Mouse (Mus musculus) hindlimb bud, embryonic 11.5 days (tissue): ENCODE results near the gene Tgif1.

ENCODE experiments used
- DNase-seq: peaks from one replicate; pipeline ENCODE4 v3.0.0-alpha.2; 2012; ENCODE audit warnings: low read depth, low spot score; ENCODE audit errors: extremely low spot score

The Tgif1 gene

DNA sequence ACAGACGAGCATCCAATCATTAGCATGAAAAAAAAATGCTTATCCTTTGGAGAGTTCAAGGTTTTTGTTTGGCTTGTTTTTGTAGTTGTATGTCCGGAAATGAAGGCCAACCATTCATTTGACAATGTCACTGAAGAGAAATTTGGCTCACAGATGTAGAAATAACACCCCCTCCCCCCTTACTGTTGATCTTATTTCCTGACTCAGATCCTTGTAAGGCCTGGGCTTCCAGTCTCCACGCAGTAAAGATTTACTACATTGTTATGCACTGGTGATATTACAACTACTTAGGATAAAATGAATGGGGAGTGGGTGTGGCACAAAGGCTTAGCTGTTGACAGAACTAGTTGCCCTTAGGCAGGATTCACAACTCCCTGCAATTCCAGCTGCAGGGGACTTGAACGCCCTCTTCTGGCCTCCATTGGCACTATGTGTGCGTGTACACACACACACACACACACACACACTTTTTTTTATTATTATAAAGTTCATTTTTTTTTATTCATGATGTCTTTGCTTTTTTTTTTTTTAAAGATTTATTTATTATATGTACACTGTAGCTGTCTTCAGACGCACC, 13.3 kb upstream of the Tgif1 start:
- no peak for DNase-seq

DNA sequence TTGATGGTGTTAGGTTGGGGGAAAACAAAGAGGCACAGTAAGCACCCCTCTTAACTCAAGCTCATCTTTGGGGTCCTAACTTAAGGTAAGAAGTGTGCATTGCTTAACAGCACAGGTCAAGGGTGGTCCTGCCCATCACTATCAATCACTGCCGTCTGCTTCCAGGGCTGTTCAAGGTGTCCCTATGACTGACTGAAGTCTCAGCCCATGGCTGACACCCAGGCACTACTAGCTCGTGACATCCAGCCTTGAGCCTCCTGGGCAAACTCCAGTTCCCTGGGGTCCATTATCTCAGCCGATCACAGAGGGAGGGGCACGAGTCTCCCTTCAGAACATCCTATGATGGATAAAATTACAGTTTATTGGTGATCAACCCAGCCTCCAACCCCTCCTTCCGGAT, 12.7 kb upstream of the Tgif1 start:
- no peak for DNase-seq

DNA sequence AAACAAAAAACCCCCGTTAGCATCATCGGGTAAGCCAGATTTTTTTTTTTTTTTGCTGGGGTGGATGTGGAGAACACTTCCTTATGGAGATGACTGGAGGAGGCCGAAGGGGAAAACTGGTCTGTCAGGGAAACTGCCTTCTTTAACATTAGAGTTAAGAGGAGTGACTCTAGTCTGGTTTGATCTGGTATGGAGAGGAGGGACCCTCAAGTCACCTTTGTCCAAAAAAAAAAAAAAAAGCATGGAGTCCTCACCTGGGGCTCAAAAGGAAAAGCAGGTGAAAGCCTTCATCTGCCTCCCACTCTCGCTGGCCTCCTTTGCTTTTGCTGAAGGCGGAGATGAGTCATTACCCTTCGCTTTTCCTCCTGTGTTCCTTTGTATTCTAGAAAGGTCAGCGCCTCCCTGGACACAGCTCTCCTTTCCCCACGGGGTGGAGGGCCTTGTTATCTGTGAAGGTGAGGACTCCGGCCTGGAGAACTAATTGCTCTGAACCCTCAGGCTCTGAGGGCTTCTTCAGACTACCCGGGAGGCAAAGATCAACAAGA, 11.8 kb upstream of the Tgif1 start:
- no peak for DNase-seq

DNA sequence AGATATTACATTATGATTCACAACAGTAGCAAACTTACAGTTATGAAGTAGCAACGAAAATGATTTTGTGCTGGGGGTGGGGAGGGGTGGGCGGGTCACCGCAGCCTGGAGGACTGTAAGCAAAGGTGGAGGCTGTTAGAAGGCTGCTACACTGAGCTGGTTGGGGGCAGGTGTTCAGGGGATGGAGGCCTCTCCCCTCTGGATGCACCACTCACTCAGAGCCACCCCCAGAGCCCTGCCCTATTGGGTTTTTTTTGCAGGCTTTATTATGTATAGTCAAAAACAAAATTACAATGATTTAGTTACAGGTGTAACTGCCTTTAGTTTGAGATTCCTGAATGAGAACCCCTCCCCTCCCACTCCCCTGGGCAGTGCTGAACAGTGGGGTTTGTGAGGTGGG, 11.3 kb upstream of the Tgif1 start:
- DNase-seq, result no peak

DNA sequence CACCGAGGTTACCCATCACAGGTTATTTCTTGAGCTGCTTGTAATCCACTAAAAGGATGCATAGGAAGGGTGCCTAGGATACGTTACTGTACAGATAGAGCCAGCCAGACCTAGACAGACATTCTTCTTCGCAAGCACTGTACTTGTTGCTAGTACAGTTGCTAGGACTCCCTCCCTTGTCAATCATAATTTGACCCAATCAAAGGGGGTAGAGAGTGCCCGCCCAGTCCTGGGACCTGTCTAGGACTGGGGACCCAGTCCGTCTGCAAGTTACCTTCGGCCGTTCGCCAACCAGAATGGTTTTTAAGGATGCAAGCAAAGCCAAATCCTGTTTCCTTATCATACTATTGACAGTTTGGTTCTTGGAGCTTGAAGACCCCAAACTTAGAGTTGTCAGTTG, 10.8 kb upstream of the Tgif1 start:
- DNase-seq, result no peak

DNA sequence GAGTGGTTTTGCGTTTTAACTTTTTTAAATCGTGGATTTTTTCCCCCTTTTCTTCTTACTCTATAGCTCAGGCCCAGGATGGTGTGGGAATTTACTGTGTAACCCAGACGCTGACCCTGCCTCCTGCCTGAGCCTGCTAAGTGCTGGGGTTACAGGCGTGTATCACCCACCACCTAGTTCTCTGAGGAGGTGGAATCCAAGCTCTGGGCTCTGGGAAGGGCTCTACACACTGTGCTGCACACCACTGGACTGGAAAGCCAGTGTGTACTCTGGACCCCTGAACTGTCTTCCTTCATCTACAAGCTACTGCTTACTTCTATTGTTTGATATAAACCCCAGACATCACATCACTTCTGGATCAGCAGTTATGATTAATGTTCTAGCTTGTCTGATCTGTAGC, 5.5 kb upstream of the Tgif1 start:
- DNase-seq, result no peak

DNA sequence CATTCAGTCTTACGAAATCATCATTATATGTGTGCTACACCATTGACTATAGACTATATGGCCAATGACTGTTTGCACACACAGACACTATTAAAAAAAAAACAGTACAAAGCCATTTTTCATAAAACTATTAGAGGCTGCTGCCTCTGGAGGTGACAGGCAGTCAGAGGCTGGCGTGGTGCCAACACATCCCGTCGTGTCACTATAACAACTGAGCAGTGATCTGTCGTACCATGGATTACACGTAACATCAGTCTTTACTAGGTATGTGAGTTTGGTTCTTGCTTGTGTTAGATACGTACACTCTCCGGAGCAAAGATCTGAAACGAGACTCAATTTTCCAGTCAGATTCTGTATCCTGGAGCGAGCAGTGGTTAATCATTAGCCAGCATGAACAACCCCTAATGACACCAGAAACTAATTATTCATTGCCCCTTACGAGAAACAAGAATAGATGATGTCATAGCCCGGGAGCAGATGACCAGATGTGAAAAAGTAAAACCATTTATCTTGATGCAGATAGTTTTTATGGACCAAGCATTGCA, 3.6 kb upstream of the Tgif1 start:
- DNase-seq, result no peak

DNA sequence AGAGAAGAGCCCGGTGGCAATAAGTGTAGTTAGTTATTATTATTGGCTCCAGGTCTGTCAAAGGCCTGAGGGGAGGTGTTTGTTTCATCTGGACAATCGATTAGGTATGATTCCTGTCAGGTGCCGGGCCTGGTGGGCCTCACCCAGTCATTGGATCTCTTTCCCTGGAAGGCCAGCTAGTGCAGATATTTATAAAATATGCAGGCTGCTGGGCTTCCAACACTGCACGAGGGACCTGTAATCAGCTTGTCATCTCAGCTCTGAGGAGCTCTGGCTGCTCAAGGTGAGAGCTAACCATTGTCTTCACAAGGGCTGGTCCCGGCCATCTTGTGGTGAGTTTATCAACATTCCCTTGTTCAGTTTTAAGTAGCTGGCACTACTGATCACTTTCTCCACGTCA, 675 bp upstream of the Tgif1 start:
- no peak for DNase-seq

DNA sequence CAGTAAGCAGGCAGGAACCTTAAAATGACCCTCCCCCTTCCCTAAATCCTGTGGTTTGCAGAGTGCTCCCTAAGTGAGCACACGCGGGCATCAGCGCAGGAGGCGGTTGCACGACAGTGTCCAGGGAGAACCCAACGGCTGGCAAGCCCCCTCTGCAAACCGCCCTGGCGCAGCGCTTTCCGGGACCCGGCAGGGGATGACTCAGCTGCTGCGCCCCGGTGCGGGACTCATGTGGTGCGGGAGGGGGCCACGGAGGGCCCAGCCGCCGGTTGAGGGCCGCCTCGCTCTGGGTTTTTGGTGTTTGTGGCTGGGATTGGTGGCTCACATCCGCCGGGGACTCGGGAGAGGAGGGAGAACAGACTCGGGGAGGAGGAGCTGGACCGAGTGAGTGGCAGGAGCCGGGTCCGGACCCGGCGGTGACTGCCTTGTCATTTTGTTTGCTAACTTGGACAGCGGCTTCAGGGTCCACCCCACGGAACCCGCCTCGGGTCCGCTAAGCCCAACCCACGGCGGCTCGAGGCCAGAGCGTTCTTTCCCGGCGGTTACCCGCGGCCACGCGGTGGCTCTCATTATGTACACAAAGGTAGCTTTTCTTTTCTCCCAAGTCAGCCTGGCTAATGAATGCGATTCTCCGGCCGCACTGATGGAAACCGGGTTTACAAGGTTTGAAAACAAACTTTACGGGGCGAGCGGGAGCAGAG, 510 bp downstream of the Tgif1 start:
- no peak for DNase-seq

DNA sequence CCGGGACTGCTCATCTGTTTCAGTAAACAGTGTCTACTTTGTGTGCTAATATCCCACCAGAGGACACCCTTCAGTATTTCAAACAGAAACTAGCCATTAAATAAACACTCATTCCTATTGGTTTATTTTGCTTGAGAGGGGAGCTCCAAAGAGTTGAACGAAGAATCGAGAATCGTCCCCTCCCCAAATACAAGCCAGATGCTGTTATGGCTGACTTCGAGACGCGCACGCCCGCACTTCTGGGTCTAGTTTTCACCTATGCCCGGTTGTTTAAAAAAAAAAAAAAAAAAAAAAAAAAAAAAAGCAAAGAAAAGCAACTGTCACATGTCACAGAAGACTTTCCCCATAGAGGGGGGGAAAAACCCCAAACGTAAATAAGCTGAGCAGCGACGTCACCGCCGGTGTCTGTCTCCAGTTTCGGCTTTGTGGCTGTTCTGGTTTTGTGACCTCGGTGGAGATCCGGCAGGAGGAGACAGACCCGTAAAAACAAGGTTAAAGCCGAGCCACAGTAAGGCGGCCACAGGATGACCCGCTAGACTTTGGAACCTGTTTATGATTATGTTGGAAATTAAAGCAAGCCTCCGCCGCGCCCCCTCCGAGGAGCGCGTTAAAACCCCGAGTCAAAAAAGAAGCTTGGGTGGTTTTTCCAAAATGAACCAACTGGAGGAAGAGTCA, 1.2 kb downstream of the Tgif1 start:
- no peak for DNase-seq

DNA sequence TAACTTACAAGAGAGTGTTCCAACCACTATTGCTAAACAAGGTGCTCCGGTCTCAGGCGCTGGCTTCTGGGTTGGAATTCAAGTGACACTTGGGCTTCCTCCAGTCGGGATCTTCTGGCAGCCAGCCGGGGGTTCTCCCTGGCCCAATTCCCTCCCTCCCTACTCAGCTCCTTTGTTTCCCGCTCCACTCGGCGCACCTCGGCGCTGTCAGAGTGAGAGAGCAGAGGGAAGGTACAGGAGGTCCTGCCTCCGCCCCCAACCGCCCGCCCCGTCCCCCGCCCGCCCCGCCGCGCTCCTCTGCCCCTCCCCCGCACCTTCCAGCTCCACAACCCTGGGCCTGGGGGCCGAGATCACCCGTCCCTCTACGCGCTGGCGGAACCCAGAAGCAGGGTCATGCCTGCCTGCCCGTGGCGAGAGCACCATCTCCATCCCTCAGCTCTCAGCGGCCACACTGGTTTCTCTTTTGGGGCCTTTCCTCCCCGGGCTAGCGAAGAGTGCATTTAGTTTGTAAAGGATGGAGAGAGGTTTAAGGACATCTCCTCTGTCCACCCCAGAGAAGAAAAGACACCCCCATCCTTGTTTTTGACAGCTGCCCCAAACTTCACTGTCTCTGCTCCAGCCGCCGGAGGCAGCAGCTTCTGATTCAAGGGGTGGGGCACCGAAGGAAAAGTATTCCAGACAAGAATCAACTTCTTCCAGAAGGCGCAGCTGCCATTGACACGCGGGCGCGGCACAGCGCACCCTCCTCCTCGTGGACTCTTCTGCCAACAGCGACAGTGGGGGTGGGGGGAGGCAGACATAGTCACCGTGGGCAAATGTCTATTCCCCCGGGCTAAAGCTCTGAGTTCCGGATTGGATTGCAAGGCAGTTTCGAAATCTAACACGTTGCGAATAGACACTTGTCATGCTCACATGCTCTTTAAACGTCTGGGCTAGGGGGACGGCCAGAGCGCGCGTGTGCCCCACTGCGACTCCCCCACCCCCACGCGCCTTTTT, 2.1 kb downstream of the Tgif1 start:
- no peak for DNase-seq

DNA sequence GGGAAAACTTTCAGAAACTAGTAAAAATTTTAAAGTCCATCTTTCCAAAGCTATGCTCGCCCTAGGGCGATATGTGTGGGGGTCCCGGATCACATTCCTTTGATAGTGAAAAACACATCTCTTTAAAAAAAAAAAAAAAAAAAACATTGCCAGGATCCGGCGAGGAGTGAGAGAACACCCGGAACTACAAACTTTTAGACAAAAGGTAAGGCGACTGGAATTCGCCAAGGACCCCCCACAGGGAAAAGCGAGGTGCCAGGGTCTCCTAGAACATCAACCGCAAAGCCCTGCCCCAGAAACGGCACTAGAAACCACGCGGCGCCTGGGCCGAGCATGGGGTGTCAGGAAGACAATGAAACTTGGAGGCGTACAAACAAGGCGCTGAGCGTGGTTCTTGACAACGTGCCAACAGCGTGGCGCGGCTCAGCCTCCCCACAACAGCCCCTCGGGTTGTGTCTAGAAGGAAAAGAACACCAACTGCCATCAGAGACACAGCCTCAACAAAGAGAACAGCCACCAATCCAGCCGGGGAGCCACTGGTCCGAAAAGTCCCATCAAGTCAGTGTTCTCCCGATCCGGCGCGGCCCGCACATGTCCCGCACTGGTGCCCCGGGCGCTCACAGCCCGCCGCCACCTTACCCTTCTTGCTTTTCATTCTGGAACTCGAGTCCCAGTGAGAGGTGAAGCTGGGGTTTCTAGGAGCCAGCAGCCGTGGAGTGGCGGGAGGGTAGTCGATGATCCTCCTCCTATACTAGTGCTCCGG, 2.9 kb downstream of the Tgif1 start:
- DNase-seq, result no peak

DNA sequence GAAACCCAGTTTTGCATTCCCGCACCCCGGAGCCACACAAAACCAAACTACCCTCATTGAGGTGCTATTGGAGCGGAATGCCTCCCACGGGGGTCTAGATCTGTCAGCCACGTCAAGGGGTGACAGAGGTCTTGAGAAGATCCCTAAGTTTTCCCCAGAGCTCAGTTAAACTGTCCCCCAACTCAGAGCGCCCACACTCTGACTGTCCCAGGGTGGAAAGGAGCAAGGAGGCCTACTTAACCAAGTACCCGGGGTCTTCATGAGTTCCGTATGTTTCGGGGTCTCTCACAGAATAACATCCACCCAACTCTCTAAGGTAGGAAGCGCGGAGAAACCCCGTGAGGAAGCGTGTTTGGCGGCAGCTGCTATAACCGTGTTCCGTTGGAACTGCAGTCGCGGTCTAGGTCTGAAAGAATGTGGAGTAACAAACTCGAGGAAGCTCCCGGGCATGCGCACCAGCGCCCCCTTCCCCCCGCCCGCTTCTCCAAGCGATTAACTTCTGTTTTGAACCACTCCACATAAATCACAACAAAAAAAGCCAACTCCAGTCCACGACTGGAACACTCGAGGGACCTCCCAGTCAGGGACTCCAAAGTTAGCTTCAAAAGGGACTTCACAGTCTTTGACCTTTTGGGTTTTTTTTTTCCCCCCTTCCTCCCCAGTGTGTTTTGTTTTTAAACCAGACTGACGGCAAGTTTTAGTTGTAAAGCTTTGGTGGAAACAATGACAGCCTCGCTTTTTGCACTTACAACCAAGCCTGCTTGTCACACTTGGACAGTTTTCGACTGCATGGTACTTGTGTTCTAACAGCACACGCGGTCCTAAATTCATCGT, 3.7 kb downstream of the Tgif1 start:
- DNase-seq, result no peak

DNA sequence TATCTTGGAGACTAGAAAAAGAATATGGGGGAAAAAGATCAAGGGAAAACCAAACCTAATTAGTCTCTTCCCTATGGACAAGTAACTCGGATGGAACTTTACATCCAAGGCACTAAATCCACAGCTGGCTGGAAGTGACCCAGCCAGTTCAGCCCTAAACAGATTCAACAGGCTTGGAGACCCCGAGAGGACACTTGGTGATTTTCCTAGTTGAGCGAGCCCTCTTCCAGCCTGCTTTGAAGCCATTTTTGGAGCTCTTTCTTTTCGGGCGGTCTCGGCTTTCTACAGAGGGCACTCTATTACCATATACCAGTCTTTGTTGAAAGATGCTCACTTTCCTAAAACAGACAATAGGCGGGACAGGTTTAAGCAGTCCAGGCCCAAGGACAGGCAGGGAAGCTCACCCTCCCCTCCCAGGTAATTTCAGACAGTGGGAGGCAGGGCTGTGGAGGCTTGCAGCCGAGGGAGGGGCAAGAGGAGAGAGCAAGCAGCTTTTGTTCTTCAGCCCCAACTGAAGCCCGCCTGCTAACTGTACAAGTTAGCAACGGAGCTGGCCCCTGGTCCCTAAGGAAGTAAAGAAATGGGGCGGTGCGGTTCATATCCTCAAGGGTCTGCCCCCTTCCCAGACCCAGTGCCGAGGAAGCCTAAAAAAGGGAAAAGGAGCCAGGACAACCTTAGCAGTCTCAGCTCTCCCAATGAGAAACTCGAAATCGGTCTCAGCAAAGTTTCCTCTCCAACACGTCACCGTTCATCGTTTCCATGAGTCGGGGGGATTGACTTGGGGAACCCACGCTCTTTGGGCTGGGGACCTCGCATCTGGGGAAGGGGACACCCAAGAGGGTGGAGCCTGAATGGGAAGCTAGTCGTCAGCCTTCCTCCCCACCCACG, 4.6 kb downstream of the Tgif1 start:
- DNase-seq, result no peak

DNA sequence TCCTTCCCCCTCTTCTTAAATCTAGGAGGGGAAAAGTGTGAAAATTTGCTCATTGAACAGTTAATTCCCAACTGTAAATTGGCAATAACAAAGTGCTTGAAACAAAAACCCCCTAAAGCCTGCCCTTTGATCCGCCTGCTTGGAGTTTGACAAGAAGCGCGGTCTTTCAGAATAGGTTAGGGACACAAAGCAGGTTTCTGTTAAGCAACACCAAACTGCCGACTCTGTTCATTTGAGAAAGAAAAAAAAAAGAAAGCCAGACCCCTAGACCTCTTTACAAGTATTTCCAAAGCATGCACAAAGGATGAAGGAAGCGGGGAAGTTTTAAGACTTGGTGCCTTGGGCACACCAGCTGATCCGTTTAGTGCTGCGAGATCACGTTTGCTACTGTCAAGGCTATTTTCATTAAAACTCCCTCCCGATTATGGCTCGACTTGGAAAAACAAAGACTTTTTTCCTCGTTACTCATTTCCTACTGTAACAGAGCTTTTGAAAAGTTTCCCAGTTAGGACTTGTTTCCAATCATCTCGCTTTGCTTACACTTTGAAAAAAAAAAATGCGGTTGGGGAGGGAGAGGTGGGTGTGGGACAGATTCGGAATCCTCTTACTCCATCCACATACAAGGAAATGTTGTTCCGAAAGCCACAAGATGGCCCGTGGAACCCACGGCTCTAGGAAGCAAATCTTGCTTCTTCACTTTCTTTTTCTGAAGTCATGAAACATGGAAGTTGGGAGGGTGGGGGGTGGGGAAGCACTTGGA, 5.4 kb downstream of the Tgif1 start:
- peak; percentile 35 for DNase-seq

DNA sequence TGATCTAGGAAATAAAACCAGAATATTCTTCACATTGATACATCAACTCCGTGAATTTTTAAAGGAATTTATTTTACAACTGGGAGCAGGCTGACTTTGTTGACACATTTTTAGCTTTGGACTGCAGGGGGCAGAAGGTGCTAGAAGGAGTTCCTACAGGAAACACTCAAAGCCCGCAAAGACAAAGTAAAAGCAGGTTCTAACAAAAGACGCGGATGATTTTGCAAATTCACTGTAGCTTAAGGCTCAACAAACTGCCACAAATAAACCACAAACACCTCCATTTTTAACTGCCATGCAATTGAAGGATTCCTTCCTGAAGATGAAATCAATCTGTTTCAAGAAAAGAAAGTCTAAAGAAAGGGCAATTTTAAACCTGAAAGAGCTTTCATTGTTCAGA, 6.3 kb downstream of the Tgif1 start:
- peak; percentile 41 for DNase-seq

DNA sequence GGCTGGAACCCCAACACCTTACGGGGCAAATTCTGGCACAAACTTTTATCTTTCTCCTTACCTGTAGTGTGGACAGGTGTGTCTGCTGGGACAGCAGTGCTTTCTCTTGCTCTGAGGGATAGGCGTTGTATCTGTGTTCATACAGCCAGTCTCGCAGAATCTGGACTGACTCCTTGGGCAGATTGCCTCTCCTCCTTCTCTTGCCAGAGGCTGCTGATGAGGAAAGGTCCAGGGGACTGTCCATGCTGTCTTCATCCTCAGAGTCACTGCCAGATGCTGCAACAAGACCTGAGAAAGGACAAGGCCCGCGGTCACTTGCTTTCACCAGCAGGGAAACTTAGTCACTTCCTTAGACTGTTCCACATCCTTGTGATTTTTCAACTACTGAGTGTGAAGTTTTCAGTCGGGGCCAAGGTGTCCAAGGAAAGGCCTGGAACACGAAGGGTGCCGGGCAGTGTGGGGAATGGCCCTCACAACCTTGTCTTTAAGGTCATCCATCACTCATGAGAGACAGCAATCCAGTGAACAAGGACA, 7.2 kb downstream of the Tgif1 start:
- no peak for DNase-seq
